In genomic region chr5:122935810-122936209, GRCm38 (mm10) we compare ENCODE assay signal across 18 mouse cellular contexts. TPM values are rescaled to one million over a fixed set of nuclear protein-coding genes. Genes with fewer than 3 reads are reported as not detected.
DNase-seq lines count a peak whose midpoint lies in the region; TF ChIP-seq lines count a peak whose summit lies in the region.
"Had no signal": no experiment of that assay in that cellular context is flagged by ENCODE, and none has a peak within 500 bp of the region (broad histone marks: within the 10 kb centered on the region; RNA-seq: fewer than 3 reads in every experiment).

No protein-coding gene starts in this region.

- H3K27me3 ChIP-seq in cerebellum, adult 2 months (ENCODE audit: control insufficient read depth, insufficient read depth, low read length) = no peaks in the 10 kb centered on the region
- H3K27me3 ChIP-seq in kidney, adult 2 months (replicated peaks; ENCODE audit: control insufficient read depth, insufficient read depth, low read length) = no peaks in the 10 kb centered on the region
- H3K27me3 ChIP-seq: forebrain, embryonic 12.5 days; lung, embryonic 15.5 days; neural tube, embryonic 15.5 days had no signal

- H3K4me3 ChIP-seq in cerebellum, adult 2 months (replicated peaks; ENCODE audit: insufficient read depth, low read depth, low read length) = no peak overlapping the region
- H3K4me3 ChIP-seq in kidney, adult 2 months (ENCODE audit: insufficient read depth, low read depth, low read length) = no peak overlapping the region
- H3K4me3 ChIP-seq: forebrain, embryonic 12.5 days; limb, embryonic 10.5 days; lung, embryonic 15.5 days; midbrain, embryonic 10.5 days; neural tube, embryonic 15.5 days had no signal

- intact Hi-C loops in gastrocnemius, postnatal 14 days (cut with DNase I; ENCODE audit: low total_unique reads) = no loop called here

- no peak overlapping the region for H3K27ac ChIP-seq in cerebellum, adult 2 months (ENCODE audit: insufficient read depth, low read length)
- no peak overlapping the region for H3K27ac ChIP-seq in kidney, adult 2 months (ENCODE audit: insufficient read depth, low read depth, low read length)
- H3K27ac ChIP-seq: forebrain, embryonic 12.5 days; limb, embryonic 10.5 days; lung, embryonic 15.5 days; midbrain, embryonic 10.5 days; neural tube, embryonic 15.5 days had no signal

- no peak for TF ChIP-seq POLR2A in cerebellum, adult 2 months (IDR thresholded peaks at IDR 0.05; ENCODE audit: borderline replicate concordance, insufficient read depth, low read length)
- TF ChIP-seq POLR2A in kidney, adult 2 months (IDR thresholded peaks at IDR 0.05; ENCODE audit: low read depth, low read length) = no peak

- TF ChIP-seq CTCF in cerebellum, adult 2 months (IDR thresholded peaks at IDR 0.05; ENCODE audit: borderline replicate concordance, insufficient read depth, low read depth, low read length) = peak; percentile 27; the same call in 1 of the 2 replicates
- peak; percentile 34 for TF ChIP-seq CTCF in kidney, adult 2 months (conservative IDR thresholded peaks at IDR 0.05; ENCODE audit: insufficient read depth, insufficient read length, low read depth, low read length)

- H3K36me3 ChIP-seq in kidney, adult 2 months (ENCODE audit: control insufficient read depth, insufficient read depth, low read length) = no peaks in the 10 kb centered on the region

- DNase-seq in cerebellum, adult 2 months = no peak
- no peak for DNase-seq in cerebellum, postnatal 25 days
- DNase-seq in kidney, adult 2 months = no peak
- DNase-seq in kidney, postnatal 4 days = no peak
- DNase-seq in lung, postnatal 36 days = peak; percentile 37
- DNase-seq in lung, postnatal 25 days (ENCODE audit: low spot score) = no peak
- no peak for DNase-seq in adrenal gland, adult 2 months
- no peak for DNase-seq in gastrocnemius, postnatal 14 days
- DNase-seq: adrenal gland, postnatal 25 days; cerebellum, adult 9-11 months; embryo, embryonic 11 days; right cerebral cortex, postnatal 4 days; thymus, adult 2 months had no signal

- no peaks in the 10 kb centered on the region for H3K4me1 ChIP-seq in cerebellum, adult 2 months (ENCODE audit: control insufficient read depth, insufficient read depth, low read length)
- no peaks in the 10 kb centered on the region for H3K4me1 ChIP-seq in kidney, adult 2 months (ENCODE audit: control insufficient read depth, insufficient read depth, low read length)
- H3K4me1 ChIP-seq: forebrain, embryonic 12.5 days; limb, embryonic 10.5 days had no signal

- WGBS in cerebellum, adult 2 months = 88% methylated on average over 4 of the region's 4 CpGs
- 80% methylated on average over 4 of the region's 4 CpGs for WGBS in kidney, adult 2 months

RNA-seq across cellular contexts. Expression of gene Kdm2b, which starts 53.8 kb away (rescaled TPM):
- 27.5 and 29.4 TPM in 2 replicates for polyA plus RNA-seq in cerebellum, adult 2 months (2012; rRNA removed)
- 9.6 and 10.9 TPM in 2 replicates for polyA plus RNA-seq in kidney, adult 2 months (2012; rRNA removed)
- total RNA-seq in adrenal gland, adult 2 months (2021) = 10 to 100 TPM; 13.5 to 15.0 TPM
- polyA plus RNA-seq in adrenal gland, adult 2 months (2012; rRNA removed) = 11.7 and 12.5 TPM in 2 replicates
- total RNA-seq in gastrocnemius, postnatal 14 days (2021) = 10 to 100 TPM; 13.4 to 14.4 TPM
